Comparison of ENCODE assay signal across 22 mouse cellular contexts in the genomic region with DNA sequence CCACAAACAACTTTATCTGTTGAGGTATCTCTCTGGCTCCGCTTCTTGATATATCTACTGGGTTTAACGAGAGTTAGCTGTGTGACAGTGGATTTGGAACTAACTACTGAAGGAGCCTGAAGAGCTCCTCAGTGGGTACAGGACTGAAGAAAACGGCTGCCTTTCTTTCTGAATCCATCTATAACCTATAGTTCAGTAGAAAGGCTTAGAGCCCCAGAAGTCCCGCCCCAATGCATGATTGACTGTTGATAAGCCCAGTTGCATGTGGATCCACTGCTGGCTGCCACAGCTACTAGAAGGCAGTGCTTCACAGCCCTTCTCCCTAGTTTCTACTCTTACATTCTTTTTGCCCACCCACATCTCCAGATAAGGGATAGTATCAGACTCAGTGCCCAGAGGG. TPM values are rescaled to one million over a fixed set of nuclear protein-coding genes. Genes with fewer than 3 reads are reported as not detected.
A peak's percentile ranks its signal among the peaks of the same experiment; 100 is the strongest.
DNase-seq lines count a peak whose midpoint lies in the region; ATAC-seq and TF ChIP-seq lines count a peak whose summit lies in the region.
"Had no signal": no experiment of that assay in that cellular context is flagged by ENCODE, and none has a peak within 500 bp of the region (broad histone marks: within the 10 kb centered on the region; RNA-seq: fewer than 3 reads in every experiment).

No protein-coding gene starts in this region.

- TF ChIP-seq CTCF in lung, embryonic 14.5 days (IDR thresholded peaks at IDR 0.05; ENCODE audit: low read depth), result no peak

- H3K27ac ChIP-seq in lung, embryonic 14.5 days (ENCODE audit: low read depth), result no peak overlapping the region
- H3K27ac ChIP-seq: embryonic facial prominence, embryonic 15.5 days; forebrain, embryonic 13.5 days; heart, adult 2 months; hindbrain, postnatal 0 days; kidney, embryonic 15.5 days; layer of hippocampus, adult 2 months; limb, embryonic 12.5 days; liver, embryonic 14.5 days; midbrain, embryonic 12.5 days had no signal

- no peaks in the 10 kb centered on the region for H3K36me3 ChIP-seq in lung, embryonic 14.5 days (ENCODE audit: insufficient read depth)
- H3K36me3 ChIP-seq: embryonic facial prominence, embryonic 15.5 days; kidney, embryonic 15.5 days; limb, embryonic 12.5 days; midbrain, embryonic 12.5 days had no signal

- DNase-seq in adrenal gland, postnatal 10 days, result peak; percentile 20
- DNase-seq in adrenal gland, adult 18-20 months (ENCODE audit: low spot score in 2 of 2), result no peak
- DNase-seq in lung, embryonic 14.5 days, result peak; percentile 7
- no peak for DNase-seq in lung, adult 18-20 months
- peak; percentile 10 for DNase-seq in MN1 (ENCODE audit: low spot score)
- peak; percentile 80 for DNase-seq in thymus, postnatal 0 days (ENCODE audit: low spot score)
- DNase-seq in urinary bladder, postnatal 10 days (ENCODE audit: low spot score), result no peak
- no peak for DNase-seq in cerebellum, adult 11 months
- DNase-seq: gastrocnemius, postnatal 10 days; heart, adult 2 months; right cerebral cortex, postnatal 14 days had no signal

- H3K9ac ChIP-seq in lung, embryonic 14.5 days, result no peak overlapping the region
- H3K9ac ChIP-seq: embryonic facial prominence, embryonic 15.5 days; forebrain, embryonic 13.5 days; kidney, embryonic 15.5 days; limb, embryonic 12.5 days; liver, embryonic 14.5 days; midbrain, embryonic 12.5 days had no signal

- WGBS in lung, embryonic 14.5 days, result 62% methylated on average over 4 of the region's 4 CpGs

- H3K9me3 ChIP-seq in lung, embryonic 14.5 days (ENCODE audit: low read depth, low read length), result no peaks in the 10 kb centered on the region
- H3K9me3 ChIP-seq: embryonic facial prominence, embryonic 15.5 days; forebrain, embryonic 13.5 days; kidney, embryonic 15.5 days; limb, embryonic 12.5 days; midbrain, embryonic 12.5 days had no signal

- no peak overlapping the region for H3K4me2 ChIP-seq in lung, embryonic 14.5 days
- H3K4me2 ChIP-seq: embryonic facial prominence, embryonic 15.5 days; forebrain, embryonic 13.5 days; kidney, embryonic 15.5 days; limb, embryonic 12.5 days; midbrain, embryonic 12.5 days had no signal

- no peak for ATAC-seq in lung, embryonic 14.5 days (ENCODE audit: insufficient read depth)
- ATAC-seq: forebrain, embryonic 13.5 days; hindbrain, postnatal 0 days had no signal

- H3K4me3 ChIP-seq in lung, embryonic 14.5 days (ENCODE audit: low read depth, low read length), result no peak overlapping the region
- H3K4me3 ChIP-seq: embryonic facial prominence, embryonic 15.5 days; forebrain, embryonic 13.5 days; heart, adult 2 months; kidney, embryonic 15.5 days; layer of hippocampus, adult 2 months; limb, embryonic 12.5 days; midbrain, embryonic 12.5 days; myocyte had no signal

- H3K4me1 ChIP-seq in lung, embryonic 14.5 days (ENCODE audit: insufficient read depth), result no peaks in the 10 kb centered on the region
- H3K4me1 ChIP-seq: embryonic facial prominence, embryonic 15.5 days; forebrain, embryonic 13.5 days; kidney, embryonic 15.5 days; limb, embryonic 12.5 days; midbrain, embryonic 12.5 days had no signal

- no peaks in the 10 kb centered on the region for H3K27me3 ChIP-seq in lung, embryonic 14.5 days (ENCODE audit: insufficient read depth, low read length)
- H3K27me3 ChIP-seq: embryonic facial prominence, embryonic 15.5 days; kidney, embryonic 15.5 days; midbrain, embryonic 12.5 days had no signal

RNA-seq across cellular contexts. Expression of a gene that starts 1.0 kb away (rescaled TPM):
- 1 to 10 TPM; 6.7 to 7.3 TPM for total RNA-seq in adrenal gland, postnatal 10 days (2021)
- 1 to 10 TPM in 1 of 2 experiments, under 1 TPM in 1; 0.27 to 2.0 TPM for total RNA-seq in adrenal gland, adult 18-20 months (2021)
- not detected in 2 replicates for polyA plus RNA-seq in lung, embryonic 14.5 days (2014; fragmentation: Nextera tagmentation; extraction: Ambion mirVana)
- polyA plus RNA-seq in thymus, postnatal 0 days (2015; fragmentation: Nextera tagmentation; extraction: Ambion mirVana), result 511 and 576 TPM in 2 replicates
- total RNA-seq: gastrocnemius, postnatal 10 days; hindbrain, postnatal 0 days; layer of hippocampus, adult 2 months; left cerebral cortex, adult 18-20 months had no signal
- polyA plus RNA-seq: forebrain, embryonic 13.5 days; kidney, embryonic 15.5 days; liver, embryonic 14.5 days; midbrain, embryonic 12.5 days; myocyte had no signal

RNA-seq across cellular contexts. Expression of a gene that starts 28.9 kb away (rescaled TPM):
- 1 to 10 TPM; 3.0 to 3.1 TPM for total RNA-seq in adrenal gland, postnatal 10 days (2021)
- under 1 TPM in 1 of 2 experiments, not detected in 1; 0.93 TPM for total RNA-seq in adrenal gland, adult 18-20 months (2021)
- polyA plus RNA-seq in lung, embryonic 14.5 days (2014; fragmentation: Nextera tagmentation; extraction: Ambion mirVana), result not detected in 2 replicates
- polyA plus RNA-seq in thymus, postnatal 0 days (2015; fragmentation: Nextera tagmentation; extraction: Ambion mirVana), result 485 and 511 TPM in 2 replicates
- total RNA-seq: hindbrain, postnatal 0 days; layer of hippocampus, adult 2 months; left cerebral cortex, adult 18-20 months had no signal
- polyA plus RNA-seq: embryonic facial prominence, embryonic 15.5 days; forebrain, embryonic 13.5 days; heart, postnatal 0 days; kidney, embryonic 15.5 days; limb, embryonic 12.5 days; midbrain, embryonic 12.5 days; myocyte had no signal

RNA-seq across cellular contexts. Expression of a gene that starts 29.1 kb away (rescaled TPM):
- 10 to 100 TPM; 15.1 to 16.4 TPM for total RNA-seq in adrenal gland, postnatal 10 days (2021)
- total RNA-seq in adrenal gland, adult 18-20 months (2021), result 10 to 100 TPM; 10.5 to 12.9 TPM
- 14.7 and 15.0 TPM in 2 replicates for polyA plus RNA-seq in lung, embryonic 14.5 days (2014; fragmentation: Nextera tagmentation; extraction: Ambion mirVana)
- 5.9 and 7.4 TPM in 2 replicates for polyA plus RNA-seq in thymus, postnatal 0 days (2015; fragmentation: Nextera tagmentation; extraction: Ambion mirVana)
- polyA plus RNA-seq: forebrain, embryonic 13.5 days; myocyte had no signal

RNA-seq across cellular contexts. Expression of a gene that starts 30.2 kb away (rescaled TPM):
- total RNA-seq in adrenal gland, postnatal 10 days (2021), result 1 to 10 TPM; 4.6 to 5.0 TPM
- 1 to 10 TPM in 1 of 2 experiments, under 1 TPM in 1; 0.33 to 1.6 TPM for total RNA-seq in adrenal gland, adult 18-20 months (2021)
- polyA plus RNA-seq in lung, embryonic 14.5 days (2014; fragmentation: Nextera tagmentation; extraction: Ambion mirVana), result 0.34 TPM in 1 of 2 replicates, not detected in the other
- 973 and 1,015 TPM in 2 replicates for polyA plus RNA-seq in thymus, postnatal 0 days (2015; fragmentation: Nextera tagmentation; extraction: Ambion mirVana)
- total RNA-seq: gastrocnemius, postnatal 10 days; hindbrain, postnatal 0 days; layer of hippocampus, adult 2 months; left cerebral cortex, adult 18-20 months had no signal
- polyA plus RNA-seq: forebrain, embryonic 13.5 days; heart, postnatal 0 days; hindbrain, postnatal 0 days; kidney, embryonic 15.5 days; midbrain, embryonic 12.5 days had no signal

RNA-seq across cellular contexts. Expression of a gene that starts 44.5 kb away (rescaled TPM):
- total RNA-seq in adrenal gland, postnatal 10 days (2021), result 1 to 10 TPM; 2.9 to 4.4 TPM
- total RNA-seq in adrenal gland, adult 18-20 months (2021), result 1 to 10 TPM; 7.3 to 9.1 TPM
- polyA plus RNA-seq in lung, embryonic 14.5 days (2014; fragmentation: Nextera tagmentation; extraction: Ambion mirVana), result 1.9 and 2.1 TPM in 2 replicates
- 7.7 and 8.9 TPM in 2 replicates for polyA plus RNA-seq in thymus, postnatal 0 days (2015; fragmentation: Nextera tagmentation; extraction: Ambion mirVana)

Comparison
In these comparisons a context has a peak if more than half of its experiments do, and no peak if none do; other contexts are left out.
1. DNase-seq: peak in adrenal gland, postnatal 10 days (single experiment), lung, embryonic 14.5 days (single experiment), MN1 (single experiment) and thymus, postnatal 0 days (single experiment); none in adrenal gland, adult 18-20 months (0 of 2), lung, adult 18-20 months (0 of 2), urinary bladder, postnatal 10 days (single experiment) and cerebellum, adult 11 months (single experiment).